Mouse (Mus musculus): ENCODE results near the gene Oprl1.

Oprl1 gene

DNA sequence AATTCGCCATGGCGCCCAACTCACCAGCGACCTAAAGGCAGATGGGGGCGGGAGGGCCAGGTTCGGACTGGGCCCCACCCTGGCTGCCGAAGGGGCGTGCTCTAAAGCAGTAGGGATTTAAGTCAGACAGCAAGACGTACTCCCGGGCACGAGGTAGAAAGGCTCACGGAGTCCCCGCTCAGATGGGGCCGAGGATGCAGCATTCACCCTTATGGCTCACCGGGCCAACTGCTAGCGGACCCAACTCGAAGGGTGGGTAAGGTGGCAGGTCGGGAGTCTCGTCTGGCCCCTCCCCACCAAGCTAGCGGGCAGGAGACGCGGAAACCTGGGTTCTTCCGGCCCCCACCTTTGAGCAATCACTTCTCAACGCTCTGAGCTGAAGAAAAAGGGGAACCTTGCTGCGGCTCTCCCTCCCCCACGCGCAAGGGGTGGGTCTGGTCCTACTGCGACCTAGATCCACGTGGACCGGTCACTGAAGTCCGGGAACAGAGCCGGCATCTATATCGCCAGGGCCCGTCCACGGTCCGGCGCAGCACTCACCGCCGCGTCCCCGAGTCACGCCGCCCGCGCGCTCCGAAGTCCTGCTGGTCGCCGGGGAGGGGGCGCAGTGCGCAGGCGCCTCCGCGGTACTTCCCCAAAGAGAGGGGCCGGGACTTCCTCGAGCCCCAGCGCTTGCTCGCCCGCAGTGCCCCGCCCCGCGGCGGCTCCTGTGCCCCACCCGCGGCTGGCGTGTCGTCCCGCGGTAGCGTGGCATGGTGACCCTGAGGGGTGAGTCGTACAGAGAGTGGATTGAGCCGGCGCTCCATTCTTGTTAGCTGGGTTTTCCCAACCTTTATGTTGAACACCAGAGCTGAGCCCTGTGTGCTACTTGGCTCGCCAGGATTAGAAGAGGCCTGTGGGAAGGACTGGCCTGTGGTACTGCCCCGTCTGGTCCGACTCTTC lies 21.2 kb upstream of the Oprl1 start, which contains the start of gene Rgs19:
Gene Rgs19, minus strand, starts transcription at position 639 of the 942 bp plus-strand sequence.
- DNase-seq = peak; percentile 66

- DNase-seq = no peak
These were observed 20.2 kb upstream of the Oprl1 start for GRCm38 (mm10) chr2:181694581-181694980.

DNA sequence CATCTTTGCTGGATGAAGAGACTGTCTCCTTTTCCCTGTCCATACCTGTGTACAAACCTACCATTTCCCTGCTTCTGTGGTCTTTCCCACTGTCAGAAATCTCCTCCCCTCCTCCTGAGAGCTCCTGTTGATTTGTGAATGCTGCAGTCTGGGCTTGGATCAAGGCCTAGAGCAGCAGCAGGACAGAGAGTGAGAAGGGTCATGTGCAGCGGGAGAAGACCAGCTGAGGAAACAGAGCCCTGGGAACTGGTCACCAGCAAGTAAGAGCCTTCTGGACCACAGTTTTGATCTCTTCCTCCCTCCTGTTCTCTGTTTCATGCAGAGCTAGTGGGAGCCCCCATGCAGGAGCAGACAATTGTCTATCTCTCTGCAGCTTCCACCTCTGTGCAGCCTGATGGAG lies 19.0 kb upstream of the Oprl1 start:
- DNase-seq = no peak

DNA sequence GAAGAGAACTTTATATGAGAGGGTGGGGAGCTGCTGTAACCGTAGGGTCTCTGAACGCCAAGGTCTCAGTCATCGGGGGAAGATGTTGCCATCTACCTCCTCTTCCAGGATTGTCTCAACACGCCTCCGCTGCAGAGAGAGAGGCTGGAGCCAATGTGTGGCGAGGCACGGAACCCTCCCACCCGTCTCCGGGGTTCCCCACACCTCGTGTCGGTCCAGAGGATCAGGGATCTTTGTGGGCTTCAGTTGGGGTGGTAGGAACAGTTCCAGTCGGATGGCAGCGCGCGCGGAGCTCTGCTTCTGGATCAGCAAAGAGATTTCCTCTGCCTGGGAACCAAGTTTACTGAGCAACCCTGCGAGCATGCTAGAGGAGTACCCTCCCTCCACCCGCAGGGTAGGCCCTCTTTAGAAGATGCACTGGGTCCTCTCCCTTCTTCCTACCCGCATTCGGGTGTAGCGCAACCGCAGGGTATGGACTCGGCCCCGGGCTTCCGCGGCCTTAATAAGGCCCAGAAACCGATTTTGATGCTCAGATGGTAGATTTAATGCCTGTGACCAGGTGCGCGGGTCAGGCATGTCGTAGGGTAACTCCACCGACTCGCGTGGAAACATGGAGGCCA lies 17.9 kb upstream of the Oprl1 start:
- no peak for DNase-seq

GRCm38 (mm10) chr2:181698241-181698640 lies 16.6 kb upstream of the Oprl1 start, which contains the start of gene Lkaaear1:
TSS of gene Lkaaear1 (minus strand) at chr2:181698442.
- DNase-seq = no peak

DNA sequence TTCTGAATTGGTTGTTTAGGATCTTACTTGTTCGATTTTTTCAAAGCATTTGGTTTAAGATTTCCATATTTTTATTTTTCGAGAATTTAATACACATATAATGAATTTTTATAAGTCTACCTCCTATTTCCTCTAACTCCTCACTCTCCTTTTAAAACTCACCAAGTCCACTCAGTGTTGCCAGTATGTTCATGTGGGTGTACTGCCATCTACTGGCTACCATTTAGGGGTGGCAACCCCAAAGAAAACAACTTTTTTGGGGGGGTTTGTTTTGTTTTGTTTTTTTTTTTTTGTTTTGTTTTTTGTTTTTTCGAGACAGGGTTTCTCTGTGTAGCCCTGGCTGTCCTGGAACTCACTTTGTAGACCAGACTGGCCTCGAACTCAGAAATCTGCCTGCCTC lies 8.1 kb upstream of the Oprl1 start:
- peak; percentile 33 for DNase-seq

- DNase-seq = no peak
These were observed 1.1 kb upstream of the Oprl1 start for GRCm38 (mm10) chr2:181713749-181714148.

DNA sequence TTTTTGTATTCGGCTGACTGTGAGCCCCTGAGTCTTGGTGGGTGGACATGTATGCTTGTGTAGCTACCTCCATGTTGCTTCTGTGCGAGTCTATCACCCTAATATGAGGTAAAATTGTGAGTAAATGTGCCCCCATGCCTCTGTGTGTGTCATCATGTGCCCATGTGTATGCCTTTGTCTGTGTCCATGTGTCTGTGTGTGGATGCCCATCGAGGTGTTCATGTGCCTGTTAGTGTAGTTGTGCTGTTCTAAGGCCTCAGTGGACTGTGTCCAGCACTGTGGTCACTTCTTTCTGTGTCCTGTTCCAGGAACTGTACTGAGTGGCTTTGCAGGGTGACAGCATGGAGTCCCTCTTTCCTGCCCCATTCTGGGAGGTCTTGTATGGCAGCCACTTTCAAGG lies 566 bp downstream of the Oprl1 start:
- DNase-seq = no peak

GRCm38 (mm10) chr2:181716991-181717390 lies 2.2 kb downstream of the Oprl1 start:
- no peak for DNase-seq

DNA sequence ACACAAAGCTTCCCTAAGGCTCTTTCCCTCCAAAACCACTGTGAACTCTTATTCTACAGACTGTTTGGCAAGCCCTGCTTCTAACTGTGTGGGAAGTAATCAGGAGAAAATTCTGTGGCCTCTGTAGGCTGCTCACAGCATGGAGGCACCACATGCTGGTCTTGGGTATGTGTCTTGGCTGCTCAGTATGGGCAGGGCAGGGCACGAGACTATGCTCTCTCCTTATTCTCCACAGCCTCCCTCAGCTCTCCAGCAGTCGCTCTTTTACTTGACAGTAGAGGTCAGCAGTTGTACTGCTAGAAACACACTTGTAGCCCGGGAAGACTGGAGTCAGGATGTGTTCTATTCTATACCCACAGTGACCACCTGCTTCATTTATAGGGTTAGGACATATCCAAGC lies 5.2 kb downstream of the Oprl1 start:
- no peak for DNase-seq

DNA sequence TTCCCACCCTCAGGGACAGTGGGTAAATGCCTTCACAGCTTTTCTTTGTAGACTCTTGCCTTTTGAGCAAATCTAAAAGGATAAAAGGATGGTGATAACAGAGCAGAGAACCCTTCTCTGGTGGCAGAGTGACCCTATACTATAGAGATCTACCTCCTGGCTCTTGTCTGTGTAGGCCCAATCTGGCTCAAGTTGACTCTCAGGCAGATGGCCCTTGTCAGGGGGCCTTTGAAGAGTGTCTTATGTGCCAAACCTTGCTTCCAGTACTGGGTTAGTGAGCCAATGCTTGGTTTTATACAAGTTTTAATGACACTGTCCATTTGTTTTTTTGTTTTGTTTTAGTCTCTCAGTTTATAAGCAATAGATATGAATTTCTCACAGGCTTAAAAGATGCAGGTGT lies 6.4 kb downstream of the Oprl1 start:
- DNase-seq = no peak

GRCm38 (mm10) chr2:181722213-181722612 lies 7.4 kb downstream of the Oprl1 start:
- DNase-seq = peak; percentile 22

DNA sequence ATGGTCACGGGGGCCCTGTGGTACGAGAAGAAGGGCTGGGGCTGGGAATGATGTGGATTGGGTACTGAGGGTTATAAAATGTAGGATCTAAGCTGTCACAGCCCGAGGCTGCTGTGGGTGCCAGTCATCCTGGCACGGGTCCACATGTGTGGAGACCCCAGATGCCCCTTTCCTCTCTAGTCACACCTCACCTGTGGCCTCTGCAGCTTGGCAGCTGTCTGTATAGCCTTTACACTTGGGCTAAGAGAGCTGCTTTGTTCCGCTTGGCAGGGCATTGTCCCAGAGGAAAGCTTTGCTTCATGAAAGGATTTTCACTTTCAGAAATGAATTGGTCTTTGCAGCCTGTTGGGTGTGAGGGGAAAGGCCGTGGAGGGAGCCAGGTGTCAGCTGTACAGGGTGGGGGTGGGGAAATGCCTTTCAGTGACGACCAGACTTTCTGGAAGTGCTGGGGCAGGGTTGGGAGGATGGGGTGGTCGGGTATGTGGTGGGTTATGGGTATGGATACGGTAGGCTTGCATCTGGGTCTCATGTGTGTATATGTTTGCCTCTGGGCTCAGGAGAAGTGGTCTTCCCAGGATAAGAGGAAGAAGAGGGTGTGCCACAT lies 12.9 kb downstream of the Oprl1 start:
- DNase-seq = no peak

- no peak for DNase-seq
These were observed 15.2 kb downstream of the Oprl1 start for GRCm38 (mm10) chr2:181730051-181730450.

DNA sequence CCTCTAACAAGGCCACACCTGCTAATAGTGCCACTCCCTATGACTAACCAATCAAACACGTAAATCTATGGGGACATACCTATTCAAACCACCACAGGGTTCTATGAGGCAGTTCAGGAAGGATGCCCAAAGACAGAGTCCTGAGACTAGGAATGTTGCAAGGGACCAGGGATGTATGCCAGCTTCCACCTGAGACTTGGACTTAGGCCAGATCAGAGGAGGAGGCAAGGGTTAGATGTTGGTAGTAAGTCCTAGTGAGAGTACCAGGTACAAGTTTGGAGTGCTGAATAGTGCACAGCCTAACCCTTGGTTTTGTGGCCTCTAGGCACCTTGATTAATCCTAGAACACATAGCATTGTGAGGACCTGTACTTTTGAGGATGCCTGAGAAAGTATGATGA lies 37.8 kb downstream of the Oprl1 start:
- DNase-seq = no peak

DNA sequence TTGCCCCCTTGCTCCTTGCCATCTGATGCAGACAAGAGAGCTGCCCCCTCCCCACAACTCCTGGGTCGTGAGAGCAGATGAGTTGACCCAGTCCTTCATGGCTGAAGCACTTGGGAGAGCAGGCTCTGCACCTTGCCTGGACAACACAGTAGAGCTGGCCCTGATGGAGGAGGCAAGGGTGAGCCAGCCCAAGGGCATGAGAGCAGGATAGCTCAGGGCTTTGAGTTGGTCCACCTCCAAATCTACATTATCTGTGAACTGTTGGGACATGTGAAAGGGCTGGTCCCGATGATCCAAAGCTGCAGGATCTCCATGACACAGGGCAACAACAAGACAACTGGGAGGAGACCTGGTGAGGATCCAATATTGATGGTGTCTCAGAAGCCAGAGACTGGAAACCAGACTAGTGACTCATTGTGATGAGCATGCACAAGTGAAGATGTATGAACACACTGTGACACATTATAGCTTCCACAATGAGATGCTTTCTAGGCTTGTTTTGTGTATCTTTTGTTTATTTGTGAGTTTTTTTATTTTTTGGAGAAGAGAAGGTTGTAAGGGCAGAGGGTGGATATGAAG lies 43.4 kb downstream of the Oprl1 start:
- DNase-seq = no peak

- no peak for DNase-seq
These were observed 44.2 kb downstream of the Oprl1 start for GRCm38 (mm10) chr2:181759041-181759440.

- DNase-seq = no peak
These were observed 48.4 kb downstream of the Oprl1 start, which contains the start of gene Myt1 for GRCm38 (mm10) chr2:181763006-181763830. TSS of gene Myt1 (plus strand) at chr2:181763332.

DNA sequence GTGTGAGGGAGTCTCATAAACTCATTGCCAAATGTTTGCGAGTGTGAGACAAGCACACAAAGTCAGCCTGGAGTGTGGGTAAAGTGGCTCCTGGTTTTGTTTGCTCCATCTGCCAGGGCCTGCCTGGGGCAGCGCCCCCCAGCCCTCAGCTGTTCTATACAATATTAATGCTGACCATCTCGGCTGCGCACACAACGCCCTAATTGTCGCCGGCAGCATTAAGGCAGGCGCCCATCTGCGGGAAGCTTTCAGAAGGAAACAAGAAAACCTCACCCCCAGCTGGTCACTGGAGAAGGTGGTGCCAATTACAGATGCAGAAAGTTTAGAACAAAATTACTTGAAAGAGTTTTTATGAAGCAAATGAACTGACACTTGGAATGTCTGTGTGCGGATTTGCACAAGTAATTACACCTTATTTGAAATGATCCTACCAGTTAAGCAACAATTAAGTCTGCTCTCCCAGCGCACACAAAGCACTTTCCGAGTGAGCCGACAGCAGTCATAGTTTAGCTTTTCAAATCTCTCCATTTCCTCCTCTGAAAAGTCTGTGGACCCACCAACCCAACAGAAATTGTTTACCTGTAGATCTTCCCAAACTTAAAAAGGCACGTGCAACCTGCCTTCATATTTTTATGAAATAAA lies 49.2 kb downstream of the Oprl1 start:
- no peak for DNase-seq

DNA sequence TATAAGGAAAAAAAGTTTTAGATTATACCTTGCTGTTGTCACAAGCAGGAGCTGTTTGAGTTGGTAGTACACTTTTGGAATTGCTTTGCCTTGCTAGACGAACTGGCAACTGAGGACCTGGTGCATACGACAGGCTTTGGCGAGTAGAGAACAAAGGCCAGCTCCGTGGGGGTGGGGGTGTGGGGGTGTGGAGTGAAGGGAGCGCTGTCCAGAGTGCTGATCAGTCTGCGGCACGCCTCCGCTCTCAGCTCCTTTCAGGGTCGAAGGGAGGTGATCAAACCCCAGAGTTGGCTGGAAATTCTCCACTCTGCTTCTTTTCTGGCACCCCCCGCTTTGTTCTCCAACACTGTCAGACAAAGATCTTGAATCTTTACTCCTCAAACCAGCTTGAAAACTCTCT lies 49.8 kb downstream of the Oprl1 start:
- peak; percentile 22 for DNase-seq

- DNase-seq = no peak
These were observed 50.4 kb downstream of the Oprl1 start for GRCm38 (mm10) chr2:181765251-181765650.

All from kidney, adult 9 months (tissue).